Mouse (Mus musculus): ENCODE measurements around the gene Atp8a1. TPM values are rescaled to one million over a fixed set of nuclear protein-coding genes. Genes with fewer than 3 reads are reported as not detected.

Atp8a1 gene
- polyA plus RNA-seq, 1 experiment from 2014 or later = 68.9 TPM

GRCm38 (mm10) chr5:67814437-67814965 is 32.7 kb downstream of the Atp8a1 start:
- ATAC-seq = no peak
- Histone ChIP-seq H3K27me3 (replicated peaks; ENCODE audit: insufficient read depth, low read length) (no peaks in the 10 kb centered on the region), H3K4me1 (ENCODE audit: insufficient read depth, low read depth, low read length) (no peaks in the 10 kb centered on the region; the same call in 1 of the 2 replicates), H3K9ac (replicated peaks; ENCODE audit: low read depth) (no peak overlapping the region), H3K27ac (ENCODE audit: low read length) (no peak overlapping the region), H3K4me2 (replicated peaks; ENCODE audit: low read depth, low read length) (no peak overlapping the region), H3K36me3 (ENCODE audit: insufficient read depth, low read length) (no peaks in the 10 kb centered on the region), H3K9me3 (ENCODE audit: low read length) (no peaks in the 10 kb centered on the region), H3K4me3 (ENCODE audit: low read depth, low read length) (no peak overlapping the region)
- no peak for DNase-seq (ENCODE audit: low spot score)
- WGBS = 70% methylated on average over 7 of the region's 7 CpGs
- TF ChIP-seq EP300 (IDR thresholded peaks at IDR 0.05) (no peak), CTCF (IDR thresholded peaks at IDR 0.05) (no peak)

DNA sequence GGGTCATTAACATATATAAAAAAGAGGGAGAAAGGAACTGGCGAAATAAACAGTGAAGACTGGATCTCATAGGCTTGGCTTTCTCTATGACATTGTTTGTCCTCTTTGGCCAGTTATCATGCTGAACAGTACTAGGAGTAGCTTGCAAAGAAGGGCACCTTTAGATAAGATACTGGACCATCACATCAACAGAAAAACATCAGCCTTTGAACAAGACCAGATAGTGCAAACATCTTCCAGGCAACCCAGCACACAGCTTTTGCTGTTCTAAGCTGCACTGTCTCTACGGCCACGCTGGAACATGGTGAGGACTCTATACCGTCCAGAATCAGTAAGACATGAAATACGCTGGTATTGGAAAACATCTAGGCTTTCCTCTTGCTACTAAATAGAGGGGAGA is 33.9 kb downstream of the Atp8a1 start:
- H3K36me3 ChIP-seq (ENCODE audit: insufficient read depth, low read length) = no peaks in the 10 kb centered on the region
- DNase-seq (ENCODE audit: low spot score) (no peak), ATAC-seq (no peak)
- H3K27me3 ChIP-seq (replicated peaks; ENCODE audit: insufficient read depth, low read length) = no peaks in the 10 kb centered on the region
- H3K4me1 ChIP-seq (ENCODE audit: insufficient read depth, low read depth, low read length) = no peaks in the 10 kb centered on the region; the same call in 1 of the 2 replicates
- H3K4me3 ChIP-seq (ENCODE audit: low read depth, low read length) = no peak overlapping the region
- no peak overlapping the region for H3K27ac ChIP-seq (ENCODE audit: low read length)
- TF ChIP-seq EP300 (IDR thresholded peaks at IDR 0.05) = no peak
- TF ChIP-seq CTCF (IDR thresholded peaks at IDR 0.05) = no peak
- WGBS = 92% methylated on average over 5 of the region's 5 CpGs
- no peak overlapping the region for H3K4me2 ChIP-seq (replicated peaks; ENCODE audit: low read depth, low read length)
- no peaks in the 10 kb centered on the region for H3K9me3 ChIP-seq (ENCODE audit: low read length)
- no peak overlapping the region for H3K9ac ChIP-seq (replicated peaks; ENCODE audit: low read depth)

- DNase-seq (ENCODE audit: low spot score) (peak; percentile 92), ATAC-seq (peak; percentile 88)
- no peak overlapping the region for H3K4me2 ChIP-seq (replicated peaks; ENCODE audit: low read depth, low read length)
- H3K4me3 ChIP-seq (ENCODE audit: low read depth, low read length) = no peak overlapping the region
- peak overlapping the region; percentile 0; the same call in 1 of the 2 replicates for H3K27ac ChIP-seq (ENCODE audit: low read length)
- H3K27me3 ChIP-seq (replicated peaks; ENCODE audit: insufficient read depth, low read length) = no peaks in the 10 kb centered on the region
- 59% methylated on average over 17 of the region's 17 CpGs for WGBS
- H3K36me3 ChIP-seq (ENCODE audit: insufficient read depth, low read length) = no peaks in the 10 kb centered on the region
- peaks cover 20% of the 10 kb centered on the region; the same call in 1 of the 2 replicates for H3K4me1 ChIP-seq (ENCODE audit: insufficient read depth, low read depth, low read length)
- no peak for TF ChIP-seq CTCF (IDR thresholded peaks at IDR 0.05)
- TF ChIP-seq EP300 (IDR thresholded peaks at IDR 0.05) = peak; percentile 72
- no peak overlapping the region for H3K9ac ChIP-seq (replicated peaks; ENCODE audit: low read depth)
- H3K9me3 ChIP-seq (ENCODE audit: low read length) = no peaks in the 10 kb centered on the region
These were observed 44.8 kb downstream of the Atp8a1 start for GRCm38 (mm10) chr5:67802174-67803030.

DNA sequence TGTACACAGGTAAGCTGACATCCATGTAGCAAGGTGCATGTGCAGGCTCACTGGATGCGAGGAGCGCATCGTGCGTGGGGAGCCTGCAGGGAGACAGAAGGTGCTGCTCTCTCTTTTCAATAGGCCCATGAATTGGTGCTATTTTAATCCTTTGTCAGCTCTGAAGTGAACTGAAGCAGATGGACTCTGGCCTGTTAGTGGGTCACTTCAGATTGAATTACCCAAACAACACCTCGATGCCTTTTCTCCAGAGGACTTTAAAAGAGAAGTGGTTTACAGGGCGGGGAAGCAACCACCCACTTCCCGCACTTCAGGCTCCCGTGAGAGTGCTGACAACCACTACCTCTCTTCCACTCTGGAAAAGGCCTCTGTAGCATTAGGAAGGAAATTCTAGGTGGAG is 46.4 kb downstream of the Atp8a1 start:
- Histone ChIP-seq H3K4me1 (ENCODE audit: insufficient read depth, low read depth, low read length) (peaks cover 25% of the 10 kb centered on the region; the same call in 1 of the 2 replicates), H3K27ac (ENCODE audit: low read length) (no peak overlapping the region), H3K4me2 (replicated peaks; ENCODE audit: low read depth, low read length) (no peak overlapping the region), H3K9me3 (ENCODE audit: low read length) (no peaks in the 10 kb centered on the region), H3K36me3 (ENCODE audit: insufficient read depth, low read length) (no peaks in the 10 kb centered on the region), H3K4me3 (ENCODE audit: low read depth, low read length) (no peak overlapping the region), H3K9ac (replicated peaks; ENCODE audit: low read depth) (no peak overlapping the region), H3K27me3 (replicated peaks; ENCODE audit: insufficient read depth, low read length) (no peaks in the 10 kb centered on the region)
- WGBS = 61% methylated on average over 8 of the region's 8 CpGs
- peak; percentile 70 for DNase-seq (ENCODE audit: low spot score)
- ATAC-seq = peak; percentile 38
- TF ChIP-seq CTCF (IDR thresholded peaks at IDR 0.05) = no peak
- TF ChIP-seq EP300 (IDR thresholded peaks at IDR 0.05) = no peak

DNA sequence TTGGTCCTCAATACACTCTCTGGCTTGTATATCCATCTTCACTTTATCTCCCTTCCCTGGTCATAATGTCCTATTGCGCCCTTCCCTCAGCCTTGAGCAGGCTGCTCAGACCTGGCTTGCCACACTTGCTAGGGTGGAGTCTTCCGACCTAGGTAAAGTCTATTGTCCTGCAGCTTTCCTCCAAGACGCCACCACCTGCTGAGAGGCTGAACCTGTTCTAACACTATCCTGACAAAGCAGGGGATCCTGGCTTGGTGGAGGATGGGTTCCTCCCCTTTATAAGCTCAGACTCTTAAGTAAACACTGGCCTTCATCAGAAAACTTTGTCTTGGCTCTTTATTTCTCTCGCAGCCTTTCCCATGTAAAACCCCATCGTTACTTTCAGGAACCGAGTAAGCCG is 47.4 kb downstream of the Atp8a1 start:
- ATAC-seq = no peak
- WGBS = 73% methylated on average over 7 of the region's 7 CpGs
- Histone ChIP-seq H3K36me3 (ENCODE audit: insufficient read depth, low read length) (no peaks in the 10 kb centered on the region), H3K9me3 (ENCODE audit: low read length) (no peaks in the 10 kb centered on the region), H3K9ac (replicated peaks; ENCODE audit: low read depth) (no peak overlapping the region), H3K27ac (ENCODE audit: low read length) (no peak overlapping the region), H3K4me2 (replicated peaks; ENCODE audit: low read depth, low read length) (no peak overlapping the region), H3K4me1 (ENCODE audit: insufficient read depth, low read depth, low read length) (peaks cover 25% of the 10 kb centered on the region; the same call in 1 of the 2 replicates), H3K27me3 (replicated peaks; ENCODE audit: insufficient read depth, low read length) (no peaks in the 10 kb centered on the region), H3K4me3 (ENCODE audit: low read depth, low read length) (no peak overlapping the region)
- DNase-seq (ENCODE audit: low spot score) = no peak
- TF ChIP-seq EP300 (IDR thresholded peaks at IDR 0.05) (no peak), CTCF (IDR thresholded peaks at IDR 0.05) (no peak)

DNA sequence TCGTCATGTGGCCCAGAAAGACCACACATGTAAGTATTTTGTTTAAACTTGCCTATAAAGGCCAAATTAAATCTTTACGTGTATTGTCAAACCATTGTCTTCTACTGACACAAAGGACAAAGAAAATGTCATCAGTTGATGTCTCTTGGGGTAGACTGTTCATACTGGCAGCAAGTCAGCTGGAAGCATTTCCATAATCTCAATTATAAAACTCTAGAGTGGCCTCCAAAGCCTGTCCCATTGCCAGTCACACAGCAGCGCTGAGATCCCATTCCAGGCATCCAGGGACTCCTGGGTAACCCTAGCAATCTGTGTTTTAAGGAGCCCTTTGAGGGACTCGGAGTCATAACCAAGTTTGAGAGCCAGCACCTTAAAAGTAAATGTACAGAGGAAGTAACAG is 48.9 kb downstream of the Atp8a1 start:
- TF ChIP-seq CTCF (IDR thresholded peaks at IDR 0.05) = no peak
- no peak for TF ChIP-seq EP300 (IDR thresholded peaks at IDR 0.05)
- Histone ChIP-seq H3K4me2 (replicated peaks; ENCODE audit: low read depth, low read length) (no peak overlapping the region), H3K9me3 (ENCODE audit: low read length) (no peaks in the 10 kb centered on the region), H3K4me3 (ENCODE audit: low read depth, low read length) (no peak overlapping the region), H3K27me3 (replicated peaks; ENCODE audit: insufficient read depth, low read length) (no peaks in the 10 kb centered on the region), H3K27ac (ENCODE audit: low read length) (peak overlapping the region; percentile 16; the same call in 1 of the 2 replicates), H3K36me3 (ENCODE audit: insufficient read depth, low read length) (no peaks in the 10 kb centered on the region), H3K4me1 (ENCODE audit: insufficient read depth, low read depth, low read length) (peaks cover 25% of the 10 kb centered on the region; the same call in 1 of the 2 replicates), H3K9ac (replicated peaks; ENCODE audit: low read depth) (no peak overlapping the region)
- DNase-seq (ENCODE audit: low spot score) = no peak
- no peak for ATAC-seq
- WGBS = 67% methylated on average over 4 of the region's 4 CpGs

All from lung, postnatal 0 days (tissue).